Mouse (Mus musculus) myocyte (in vitro differentiated cells): Measurements from ENCODE around the gene Fam189a1.

ENCODE experiments used
- CEBPB ChIP-seq: IDR thresholded peaks from 2 replicates; pipeline ENCODE4 v1.6.1; 2011; ENCODE audit warnings: mild to moderate bottlenecking, moderate library complexity; ENCODE audit not compliant: poor library complexity, insufficient read depth, severe bottlenecking
- MAX ChIP-seq: IDR thresholded peaks from one replicate; pipeline ENCODE4 v1.6.1; 2011; ENCODE audit warnings: low read depth, mild to moderate bottlenecking, control low read depth
- POLR2A ChIP-seq: IDR thresholded peaks from one replicate; pipeline ENCODE4 v1.6.1; 2011; ENCODE audit warnings: low read depth, mild to moderate bottlenecking, control low read depth, moderate library complexity; ENCODE audit not compliant: insufficient read length
- REST ChIP-seq: IDR thresholded peaks from one replicate; pipeline ENCODE4 v1.6.1; 2011; ENCODE audit warnings: mild to moderate bottlenecking, control low read depth, moderate library complexity; ENCODE audit not compliant: insufficient read depth, insufficient read length

DNA sequence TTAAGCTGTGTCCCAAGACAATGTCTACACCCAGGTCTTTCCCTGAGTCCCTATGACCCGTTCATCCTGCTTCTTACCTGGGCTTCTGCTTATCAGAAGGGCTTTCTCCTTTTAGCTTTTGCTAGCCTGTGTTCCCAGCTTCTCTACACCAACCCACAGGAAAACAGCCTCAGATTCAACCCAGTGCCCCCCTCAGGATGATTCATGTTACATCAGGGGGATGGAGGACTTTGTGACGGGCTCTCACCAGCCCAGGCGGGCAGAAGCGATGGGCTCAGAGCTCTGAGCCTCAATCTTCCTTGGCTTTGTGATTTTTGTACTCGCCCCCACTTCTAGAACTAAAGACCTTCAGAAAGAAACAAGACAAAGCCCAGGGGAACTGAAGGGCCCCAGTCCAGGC lies 335.3 kb downstream of the Fam189a1 start:
- TF ChIP-seq CEBPB, result no peak
- no peak for TF ChIP-seq REST
- TF ChIP-seq POLR2A, result no peak
- no peak for TF ChIP-seq MAX
